Mouse (Mus musculus) MEL-GATA-1-ER (cell line): ENCODE measurements around the gene Lhfpl4.

Source experiments
- DNase-seq: peaks from one replicate; pipeline ENCODE4 v3.0.0-alpha.2; 2012; ENCODE audit warnings: low read depth; ENCODE audit errors: extremely low read depth

The Lhfpl4 gene

DNA sequence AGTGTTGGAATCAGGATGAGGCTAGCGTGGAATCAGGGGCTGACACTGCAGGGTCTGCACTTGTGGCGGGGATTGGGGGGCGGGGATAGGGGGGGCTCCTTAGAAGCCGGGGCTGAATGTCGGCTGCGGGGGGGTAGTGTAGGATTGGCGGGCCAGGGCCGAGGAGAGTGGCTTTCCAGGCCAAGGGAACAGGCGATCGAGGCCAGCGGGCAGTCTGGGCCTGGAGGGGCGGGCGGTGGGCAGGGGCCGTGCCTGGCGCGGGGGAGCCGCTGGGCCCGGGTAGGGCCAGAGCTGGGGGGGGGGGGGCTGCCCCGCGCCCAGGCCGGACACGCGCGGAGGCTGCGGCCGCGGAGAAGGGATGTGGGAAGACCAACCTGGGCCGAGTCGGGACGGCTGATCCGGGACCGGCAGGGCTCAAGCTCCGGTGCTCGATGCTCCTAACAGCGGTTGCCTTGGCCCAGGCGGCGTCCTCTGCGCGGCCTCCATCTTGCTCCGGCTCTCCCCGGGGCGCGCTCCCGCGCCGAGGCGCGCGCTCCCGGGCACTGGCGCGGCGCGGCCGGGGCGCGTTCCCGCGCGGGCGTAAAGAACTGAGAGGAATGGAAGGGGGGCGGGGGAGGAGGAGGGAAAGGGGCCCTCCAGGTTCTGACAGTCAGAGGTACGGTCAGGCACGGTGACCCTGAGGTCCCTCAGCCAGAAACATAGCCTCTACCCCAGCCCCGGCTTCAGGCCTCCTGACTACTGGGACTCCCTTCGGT is at the start of gene Lhfpl4:
Lhfpl4 (minus strand) TSS at position 544 of the 755 bp plus-strand sequence.
- no peak for DNase-seq

DNA sequence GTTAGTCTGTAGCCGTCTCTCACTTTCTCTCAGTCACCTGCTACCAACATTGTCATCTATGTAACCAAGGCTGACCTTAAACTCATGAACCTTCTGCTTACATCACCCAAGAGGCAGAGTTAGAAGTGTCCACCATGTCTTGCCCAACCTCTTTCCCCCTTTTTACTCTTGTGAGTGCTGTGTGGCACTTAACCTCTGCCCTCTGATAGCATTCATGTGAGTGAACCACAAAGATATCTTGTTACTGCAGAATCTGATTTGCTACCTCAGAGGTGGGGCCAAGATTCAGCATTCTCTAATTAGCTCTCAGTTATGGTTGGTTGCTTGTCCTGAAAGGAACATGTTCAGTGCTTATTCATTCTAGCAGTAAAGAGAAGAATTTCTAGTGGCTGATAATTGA is 47.6 kb upstream of the Lhfpl4 start:
- DNase-seq = peak; percentile 19

DNA sequence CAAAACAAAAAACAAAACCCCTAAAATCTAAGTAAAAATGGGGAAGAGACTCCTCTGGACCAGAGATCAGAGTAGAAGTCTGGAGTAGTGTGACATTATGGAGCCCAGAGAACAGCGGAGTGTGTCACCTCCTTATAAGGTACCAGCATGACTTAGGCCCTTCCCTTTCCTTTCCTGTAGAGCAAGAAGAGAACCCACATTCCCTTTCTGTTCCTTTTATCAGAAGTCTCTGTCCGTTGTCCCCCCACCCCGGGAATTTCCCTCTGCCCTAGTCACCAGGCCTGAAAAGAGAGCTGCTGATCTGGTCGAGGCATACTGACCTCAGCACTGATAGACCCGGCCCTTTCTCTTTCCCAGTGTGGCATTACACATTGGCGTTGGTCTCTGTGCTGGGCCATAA is 43.3 kb upstream of the Lhfpl4 start:
- peak; percentile 26 for DNase-seq

DNA sequence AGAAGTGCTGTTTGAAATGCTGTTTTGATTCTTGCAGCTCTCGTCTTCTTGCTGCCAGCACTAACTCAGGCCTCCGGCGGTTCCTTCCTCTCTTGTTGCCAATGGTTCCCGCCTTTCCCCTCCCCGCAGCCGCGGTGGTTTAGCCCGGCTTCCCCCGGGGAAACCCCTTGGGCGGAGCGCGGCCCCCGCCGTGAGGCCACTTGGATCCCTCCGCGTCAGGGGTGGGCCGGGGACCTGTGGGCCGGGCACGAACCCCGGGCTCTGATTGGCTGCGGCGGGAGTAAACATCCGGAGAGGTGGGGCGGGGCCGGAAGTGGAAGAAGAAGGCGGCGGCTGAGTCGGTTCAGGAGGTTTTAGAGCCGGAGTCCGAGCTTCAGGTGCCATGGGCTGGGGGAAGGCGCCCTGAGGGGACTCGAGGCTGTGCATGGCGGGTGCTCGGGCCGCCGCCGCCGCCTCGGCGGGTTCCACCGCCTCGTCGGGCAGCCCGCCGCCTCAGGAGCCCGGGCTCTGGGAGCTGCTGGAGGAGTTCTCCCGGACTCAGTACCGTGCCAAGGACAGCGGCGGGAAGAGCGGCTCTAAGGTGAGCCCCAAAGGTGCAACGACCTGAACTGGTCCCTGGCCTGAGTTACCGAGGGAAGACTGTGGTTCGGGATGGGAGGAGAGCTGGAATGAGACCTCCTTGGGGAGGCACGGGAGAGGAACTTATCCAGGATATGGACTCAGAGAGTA is 42.5 kb upstream of the Lhfpl4 start, which contains the start of gene Mtmr14:
Mtmr14 (plus strand) TSS at position 302 of the 729 bp plus-strand sequence.
- DNase-seq = peak; percentile 90

DNA sequence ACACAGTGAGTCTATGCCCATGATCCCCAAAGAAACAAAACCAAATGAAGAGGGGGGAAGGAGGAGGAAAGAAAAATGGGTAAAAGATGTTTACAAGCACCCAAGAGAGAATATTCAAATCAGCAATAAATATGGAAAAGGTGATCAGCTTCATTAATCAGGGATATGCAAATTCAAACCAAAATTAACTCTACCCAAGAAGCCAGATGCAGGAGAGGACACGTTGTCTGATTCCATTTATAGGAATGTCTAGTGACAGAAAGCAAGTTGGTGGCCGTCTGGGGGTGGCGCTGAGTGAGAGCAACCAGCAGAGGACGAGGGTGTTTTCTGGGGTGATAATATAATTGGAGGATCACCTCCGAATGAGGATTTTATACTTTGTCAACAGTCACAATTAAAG is 40.0 kb upstream of the Lhfpl4 start:
- DNase-seq = no peak

DNA sequence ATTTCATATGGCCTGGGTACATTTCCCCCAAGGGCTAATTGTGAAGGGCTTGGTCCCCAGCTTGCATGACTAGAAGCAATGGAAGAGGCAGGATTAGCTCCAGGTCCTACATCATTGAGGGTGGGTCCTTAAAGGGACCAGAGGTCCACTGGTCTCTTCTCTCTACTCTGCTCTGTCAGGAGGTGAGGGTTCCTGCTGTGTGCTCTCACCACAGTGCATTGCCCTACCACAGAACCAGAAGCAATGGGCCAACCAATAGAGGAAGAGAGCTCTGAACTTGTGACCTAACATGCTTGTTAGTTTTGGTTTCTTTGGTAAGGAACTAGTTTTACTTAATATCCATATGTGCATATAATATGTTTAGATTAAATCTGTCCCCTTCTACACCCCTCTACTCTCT is 31.5 kb upstream of the Lhfpl4 start:
- DNase-seq = no peak

DNA sequence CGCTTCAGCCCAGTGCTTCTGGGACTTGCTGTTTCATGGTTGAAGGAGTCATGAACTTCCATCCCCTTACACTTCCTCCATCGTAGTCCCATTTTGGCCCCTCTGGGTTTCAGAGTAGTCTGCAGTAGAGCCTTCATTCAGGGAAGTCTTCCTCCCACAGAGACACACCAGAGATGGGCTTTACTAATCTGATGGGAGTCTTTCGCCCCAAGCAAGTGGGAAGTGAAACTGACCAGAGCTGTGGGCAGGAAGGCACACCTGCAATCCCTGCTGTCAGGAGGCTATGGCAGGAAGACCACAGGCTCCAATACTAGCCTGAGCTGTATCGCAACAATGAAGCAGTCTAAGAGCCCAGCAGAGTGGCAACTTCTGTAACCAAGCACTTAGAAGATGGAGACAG is 30.6 kb upstream of the Lhfpl4 start:
- DNase-seq = no peak

DNA sequence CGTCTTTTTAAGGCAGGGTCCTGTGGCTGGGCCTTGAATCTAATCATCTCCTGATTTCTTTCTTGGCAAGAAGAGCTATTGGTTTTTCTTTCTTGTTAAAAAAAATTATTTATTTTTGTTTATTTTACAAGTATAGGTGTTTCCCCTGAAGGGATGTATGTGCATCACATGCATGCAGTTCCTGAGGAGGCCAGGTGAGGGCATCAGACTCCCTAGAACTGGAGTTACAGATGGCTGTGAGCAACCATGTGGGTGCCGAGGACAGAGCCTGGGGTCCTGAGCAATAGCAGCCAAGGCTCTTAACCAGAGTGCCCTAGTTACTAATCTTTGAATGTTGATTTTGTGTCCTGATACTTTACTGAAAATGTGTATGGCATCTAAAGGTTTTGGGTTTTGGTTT is 21.1 kb upstream of the Lhfpl4 start:
- no peak for DNase-seq

DNA sequence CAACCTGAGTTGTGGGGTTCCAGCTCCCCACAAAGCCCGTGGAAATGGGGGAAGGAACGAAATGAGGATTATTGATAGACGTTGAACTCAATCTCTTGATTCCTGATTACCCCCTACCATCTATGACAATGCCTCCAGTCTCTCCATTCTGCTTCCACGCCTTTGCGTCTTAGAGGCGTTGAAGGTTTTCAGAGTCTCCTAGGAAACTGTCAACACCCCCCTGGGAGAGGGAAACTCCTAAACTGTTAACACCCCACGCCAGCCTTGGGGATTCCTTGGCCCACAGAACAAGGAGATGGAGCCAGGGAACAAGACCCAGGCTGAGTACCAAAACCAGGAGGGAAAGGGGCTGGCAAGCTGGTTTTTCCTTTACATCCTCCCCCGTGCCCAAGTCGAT is 410 bp upstream of the Lhfpl4 start:
- DNase-seq = no peak

DNA sequence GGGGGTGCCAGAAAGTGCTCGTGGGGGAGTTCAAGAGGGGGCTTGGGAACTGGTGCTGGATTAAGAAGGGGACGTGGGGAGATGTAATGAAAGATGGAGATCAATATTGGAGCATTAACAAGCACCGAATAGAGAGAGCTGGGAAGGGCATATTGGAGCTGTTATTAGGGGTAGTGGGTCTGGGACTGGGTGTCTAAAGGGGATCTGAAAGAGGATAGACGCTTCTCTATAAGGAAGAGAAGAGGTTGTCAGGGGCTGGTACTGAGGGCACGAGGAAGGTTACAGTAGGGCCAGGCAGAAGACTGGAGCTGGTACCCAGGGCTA is 705 bp downstream of the Lhfpl4 start:
- DNase-seq = no peak

DNA sequence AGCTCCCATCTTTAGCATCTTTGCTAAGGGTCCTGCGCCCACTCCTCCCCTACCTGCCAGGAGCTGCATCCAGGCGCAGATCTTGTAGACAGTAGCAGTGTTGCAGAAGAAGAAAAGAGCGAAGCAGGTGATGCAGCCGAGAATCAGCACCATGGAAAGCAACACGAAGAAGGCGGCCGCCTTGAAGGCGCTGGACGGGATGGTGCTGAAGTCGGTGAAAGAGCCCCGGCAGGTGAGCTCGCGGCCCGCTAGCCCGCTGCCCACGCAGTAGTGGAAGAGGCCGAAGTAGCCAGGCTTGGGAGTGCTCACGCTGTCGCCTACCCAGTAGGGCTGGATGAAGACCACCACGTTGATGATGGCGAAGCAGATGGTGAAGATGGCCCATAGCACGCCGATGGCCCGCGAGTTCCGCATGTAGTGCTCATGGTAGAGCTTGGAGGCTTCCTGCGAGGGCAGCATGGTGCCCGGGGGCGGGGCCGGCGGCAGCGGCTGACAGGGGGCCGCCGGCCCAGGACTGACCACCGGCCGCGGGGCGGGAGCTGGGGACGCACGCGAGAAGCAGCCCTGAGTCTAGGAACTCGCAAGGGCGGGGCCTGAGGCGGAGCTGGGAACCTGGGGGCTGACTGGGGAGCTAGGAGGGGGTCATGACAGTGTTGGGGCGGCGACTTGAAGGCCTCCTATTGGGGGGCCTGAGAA is 1.3 kb downstream of the Lhfpl4 start:
- no peak for DNase-seq

DNA sequence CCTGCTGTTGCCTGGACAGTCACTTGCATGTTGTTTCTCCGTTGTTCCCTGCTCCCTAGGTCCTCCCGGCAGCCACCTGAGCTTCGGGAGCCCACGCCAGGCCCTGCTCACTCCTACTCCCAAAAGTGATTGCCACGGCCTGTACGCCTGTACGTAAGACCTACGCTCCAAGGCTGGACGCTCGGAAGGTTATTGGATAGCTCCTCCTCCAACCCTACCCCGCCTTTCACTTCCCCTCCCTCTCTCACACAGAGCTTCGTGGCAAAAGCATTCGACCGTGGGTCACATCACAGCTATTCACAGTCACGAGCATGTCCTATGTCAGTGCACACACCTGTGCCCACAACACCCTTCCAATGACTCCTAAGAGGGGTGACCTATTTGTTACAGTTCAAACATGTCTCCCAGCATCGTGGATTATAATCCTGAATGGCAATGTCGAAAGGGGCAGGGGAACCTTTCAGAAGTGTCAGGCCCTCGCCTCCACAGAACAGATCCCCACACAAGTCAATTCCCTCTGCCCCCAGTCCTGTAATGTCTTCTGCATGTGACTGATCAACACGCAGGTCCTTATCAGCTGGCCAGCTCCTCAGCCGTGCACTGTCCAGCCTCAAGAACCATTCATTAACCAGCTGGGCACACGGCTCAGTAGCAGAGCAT is 10.2 kb downstream of the Lhfpl4 start:
- no peak for DNase-seq

DNA sequence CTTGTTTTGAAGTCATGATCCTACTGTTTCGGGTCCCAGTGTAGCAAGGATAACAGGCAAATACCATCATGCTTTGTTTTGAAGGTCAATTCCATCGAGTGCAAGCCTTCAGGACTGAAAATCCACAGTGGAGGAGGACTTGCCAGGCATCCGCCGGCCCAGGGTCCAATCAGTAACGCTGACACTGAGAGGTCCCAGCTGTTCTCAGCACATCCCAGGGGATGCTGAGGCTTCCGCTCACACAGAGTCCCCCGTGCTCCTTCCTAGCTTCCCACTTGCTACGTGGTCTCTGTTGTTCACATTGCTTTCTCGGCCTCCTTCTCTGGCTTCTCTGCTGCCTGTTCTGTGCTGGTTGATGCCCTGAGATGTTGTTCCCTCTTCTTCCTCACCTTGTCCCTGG is 11.0 kb downstream of the Lhfpl4 start:
- no peak for DNase-seq

DNA sequence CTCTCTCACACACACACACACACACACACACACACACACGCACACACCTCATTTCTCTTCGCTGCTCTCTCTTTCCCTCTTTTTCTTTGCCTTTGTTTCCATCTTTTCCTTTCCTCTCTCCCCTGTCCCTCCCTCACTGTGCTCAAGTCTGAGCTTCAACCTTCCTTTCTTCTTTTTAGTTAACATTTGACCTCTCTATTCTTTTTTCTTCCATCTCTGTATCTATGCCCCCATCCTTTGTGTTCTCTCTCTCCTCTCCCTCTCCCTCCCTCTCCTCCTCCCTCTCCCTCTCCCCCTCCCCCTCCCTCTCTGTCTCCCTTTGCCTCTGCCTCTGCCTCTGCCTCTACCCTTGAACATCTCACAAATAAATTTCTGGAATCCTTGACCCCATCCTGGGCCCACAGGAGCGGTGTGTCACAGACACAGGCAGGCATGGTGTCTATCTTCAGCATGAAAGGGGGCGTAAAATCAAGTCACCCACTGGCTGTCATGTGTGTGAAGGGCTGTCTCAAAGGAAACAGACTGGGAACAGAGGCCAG is 15.9 kb downstream of the Lhfpl4 start:
- DNase-seq = no peak

DNA sequence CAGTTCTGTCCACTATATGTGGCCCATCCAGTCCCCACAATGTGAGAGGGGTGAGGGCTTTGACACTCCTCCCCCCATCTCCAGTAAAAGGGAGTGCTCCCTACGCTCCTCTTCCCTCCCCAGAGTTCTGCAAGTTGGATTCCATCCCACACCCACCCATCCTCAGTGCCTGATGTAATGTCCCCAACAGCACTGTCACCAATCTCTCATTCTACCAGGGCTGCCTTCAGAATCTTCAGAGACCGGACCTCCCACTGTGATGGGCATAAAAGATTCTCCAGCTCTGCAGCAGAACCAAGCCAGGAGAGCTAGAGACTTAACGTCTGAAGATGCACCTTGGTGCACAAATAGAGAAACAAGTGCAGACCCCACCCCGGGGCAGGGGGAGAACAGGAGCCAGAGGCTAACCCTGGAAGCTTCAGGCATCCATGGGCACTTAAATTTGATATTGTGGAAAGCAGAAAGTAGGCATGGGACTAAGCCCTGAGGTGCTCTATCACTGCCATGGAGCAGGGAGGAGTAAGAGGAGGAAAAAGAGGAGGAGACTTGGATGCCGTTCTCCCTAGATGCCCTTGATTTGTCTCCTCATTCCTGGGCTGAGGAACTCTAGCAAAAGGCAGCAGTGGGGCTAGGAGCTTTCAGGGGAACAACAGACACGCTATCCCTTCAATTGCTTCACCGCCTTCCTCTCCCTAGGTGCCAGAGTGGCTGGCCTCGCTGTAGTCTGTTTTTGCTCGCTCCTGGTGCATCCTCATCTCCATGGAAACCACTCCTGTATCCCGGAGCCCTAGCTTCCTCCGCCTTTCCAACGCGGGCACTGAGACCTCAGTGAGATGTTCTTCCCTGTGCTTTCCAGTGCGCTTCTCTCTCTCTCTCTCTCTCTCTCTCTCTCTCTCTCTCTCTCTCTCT is 16.6 kb downstream of the Lhfpl4 start:
- DNase-seq = no peak

DNA sequence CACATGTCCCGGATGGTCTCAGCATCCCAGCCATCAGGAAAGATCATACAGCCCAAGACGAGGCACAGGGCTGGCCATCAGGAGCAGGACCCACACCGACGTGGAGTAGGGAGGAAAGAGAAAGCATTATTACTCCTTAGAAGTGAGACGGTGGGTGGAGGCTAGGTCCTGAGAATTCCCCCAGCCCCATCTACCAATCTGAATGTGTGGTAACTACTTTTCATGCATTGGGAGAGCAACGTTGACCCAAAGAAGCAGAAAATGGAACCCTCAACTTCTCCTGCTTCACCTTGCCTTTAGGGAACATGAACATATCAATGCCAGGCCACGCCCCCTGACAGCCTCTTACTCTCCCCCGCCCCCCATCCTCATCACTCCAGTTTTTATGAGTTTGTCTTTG is 18.6 kb downstream of the Lhfpl4 start:
- no peak for DNase-seq

DNA sequence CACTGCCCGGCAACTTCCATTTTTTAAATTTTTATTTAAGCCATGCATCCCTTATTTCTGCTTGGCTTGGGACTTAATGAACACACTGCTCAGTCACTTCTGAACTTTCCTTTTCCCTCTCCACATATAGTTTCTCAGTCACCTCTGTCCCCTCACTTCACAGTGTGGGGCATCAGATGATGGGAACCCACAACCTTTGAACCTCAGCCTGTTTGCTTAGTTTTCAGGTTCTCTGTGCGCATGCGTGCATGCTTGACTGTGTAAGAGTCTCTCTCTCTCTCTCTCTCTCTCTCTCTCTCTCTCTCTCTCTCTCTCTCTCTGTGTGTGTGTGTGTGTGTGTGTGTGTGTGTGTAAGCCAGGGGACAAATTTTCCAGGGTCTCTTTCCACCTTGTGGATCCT is 19.7 kb downstream of the Lhfpl4 start:
- no peak for DNase-seq

DNA sequence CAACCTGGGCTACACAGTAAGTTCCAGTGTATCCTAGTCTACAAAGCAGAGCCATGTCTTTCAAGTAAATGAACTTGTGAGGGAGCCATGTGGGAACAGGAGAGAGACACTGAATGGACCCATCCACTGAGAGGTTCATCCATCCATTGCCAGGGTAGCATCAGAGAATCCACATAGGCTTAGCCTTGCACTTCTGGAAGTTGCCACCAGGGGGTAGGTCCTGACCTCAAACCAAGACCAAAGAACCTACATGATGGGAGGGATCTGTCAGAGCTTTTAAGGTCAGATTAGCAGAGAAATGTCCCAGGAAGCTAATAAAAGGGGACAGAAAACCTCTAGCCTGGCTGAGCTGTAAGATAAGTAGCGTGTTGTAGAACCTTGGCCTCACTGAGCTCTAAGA is 22.6 kb downstream of the Lhfpl4 start:
- peak; percentile 64 for DNase-seq

DNA sequence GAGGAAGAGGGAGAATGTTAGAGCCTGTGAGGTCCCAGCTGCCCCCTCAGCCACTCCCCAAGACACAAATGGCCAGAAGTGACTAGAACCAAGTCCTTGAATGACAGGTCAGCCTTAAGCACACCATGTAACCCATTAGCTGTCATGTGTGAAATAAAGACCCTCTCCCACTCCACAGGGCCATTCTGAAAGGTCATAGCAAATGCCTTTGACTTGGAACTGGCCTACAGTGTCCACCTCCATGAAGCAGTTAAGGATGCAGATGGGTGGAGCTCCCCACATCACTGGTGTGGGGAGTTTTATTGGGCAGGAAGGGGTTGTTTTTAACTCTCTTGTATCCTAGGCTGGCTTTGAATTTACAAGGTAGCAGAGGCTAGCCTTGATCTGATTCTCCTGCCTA is 23.2 kb downstream of the Lhfpl4 start:
- no peak for DNase-seq

DNA sequence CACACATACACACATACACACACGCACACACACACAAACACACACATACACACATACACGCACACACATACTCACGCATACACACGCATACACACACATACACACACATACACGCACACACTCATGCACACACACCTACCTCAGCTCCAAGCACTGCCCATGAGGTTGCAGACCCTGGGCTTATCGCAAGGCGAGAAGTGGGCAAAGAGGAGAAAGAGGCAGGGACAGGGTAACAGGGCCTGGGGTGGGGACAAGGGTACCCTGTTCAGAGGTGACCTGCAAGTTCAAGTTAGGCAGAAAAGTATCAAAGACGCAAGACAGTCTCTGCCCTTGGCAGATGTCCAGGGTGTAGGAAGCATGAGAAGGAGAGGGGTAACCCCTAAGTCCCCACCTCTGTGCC is 24.5 kb downstream of the Lhfpl4 start:
- no peak for DNase-seq

DNA sequence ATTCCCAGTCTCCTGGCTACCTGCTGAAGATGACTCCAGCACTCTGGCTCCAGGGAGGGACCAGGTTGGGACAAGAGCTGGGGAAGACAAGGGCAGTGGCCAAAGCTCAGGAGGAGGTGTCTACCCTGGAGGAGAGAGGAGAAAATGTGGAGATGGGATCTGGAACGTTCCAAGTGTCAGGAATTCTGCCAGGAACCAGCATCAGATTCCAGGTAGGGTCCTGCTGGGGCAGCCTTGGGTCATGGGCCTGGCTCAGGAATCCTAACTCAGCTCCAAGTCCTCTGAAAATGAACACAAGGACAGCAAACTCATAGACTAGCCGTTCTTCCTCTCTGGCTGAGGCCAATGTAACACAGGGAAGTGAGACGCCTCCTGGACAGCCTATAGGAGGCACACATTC is 25.3 kb downstream of the Lhfpl4 start:
- no peak for DNase-seq
